In genomic region chr7:99249582-99249911, GRCm38 (mm10) we compare ENCODE assay signal across 8 mouse cellular contexts. TPM values are rescaled to one million over a fixed set of nuclear protein-coding genes. Genes with fewer than 3 reads are reported as not detected.
DNase-seq lines count a peak whose midpoint lies in the region; ATAC-seq lines count a peak whose summit lies in the region.

No protein-coding gene starts in this region.

- H3K4me3 ChIP-seq in heart, embryonic 16.5 days (ENCODE audit: low read length), result peak overlapping the region; percentile 48

- no peak overlapping the region for H3K9ac ChIP-seq in heart, embryonic 16.5 days (ENCODE audit: low read length)

- H3K27ac ChIP-seq in heart, embryonic 16.5 days (ENCODE audit: low read length), result no peak overlapping the region

- no peaks in the 10 kb centered on the region for H3K36me3 ChIP-seq in heart, embryonic 16.5 days (ENCODE audit: control insufficient read depth, insufficient read depth)

- 5% methylated on average over 10 of the region's 10 CpGs for WGBS in heart, embryonic 16.5 days

- H3K9me3 ChIP-seq in heart, embryonic 16.5 days (replicated peaks; ENCODE audit: control insufficient read depth, low read length), result no peaks in the 10 kb centered on the region

- peaks cover 8% of the 10 kb centered on the region; the same call in 1 of the 2 replicates for H3K27me3 ChIP-seq in heart, embryonic 16.5 days (ENCODE audit: control insufficient read depth, insufficient read depth, low read length)

- H3K4me1 ChIP-seq in heart, embryonic 16.5 days (ENCODE audit: control insufficient read depth, insufficient read depth, low read length), result peaks cover 8% of the 10 kb centered on the region

- peak; percentile 87 for ATAC-seq in frontal cortex, adult (ENCODE audit: low TSS enrichment)
- peak; percentile 41; the same call in 1 of the 2 replicates for ATAC-seq in heart, embryonic 16.5 days (replicated peaks; ENCODE audit: extremely low read depth, insufficient read depth, low FRiP score)
- peak; percentile 61 for ATAC-seq in megakaryocyte, adult 5-6 weeks (ENCODE audit: poor library complexity, severe bottlenecking)

- no peak for DNase-seq in frontal cortex, postnatal 25 days (ENCODE audit: low spot score in 2 of 2)
- peak; percentile 73 for DNase-seq in NIH3T3 (ENCODE audit: low read depth)
- peak; percentile 91 for DNase-seq in embryo, embryonic 11 days
- peak; percentile 54 for DNase-seq in kidney, postnatal 14 days
- DNase-seq in right cerebral cortex, postnatal 25 days, result peak; percentile 32

- H3K4me2 ChIP-seq in heart, embryonic 16.5 days (ENCODE audit: low read depth, low read length), result peak overlapping the region; percentile 71

RNA-seq across cellular contexts. Expression of gene Mogat2, which starts 11.1 kb away (rescaled TPM):
- polyA plus RNA-seq in heart, embryonic 16.5 days (2015; fragmentation: Nextera tagmentation; extraction: Ambion mirVana), result 0.64 and 0.95 TPM in 2 replicates
- total RNA-seq in megakaryocyte, adult 5-6 weeks (2015), result 1.6 TPM in 2 replicates
- 1.4 and 3.0 TPM in 2 replicates for total RNA-seq in megakaryocyte, adult 5-6 weeks (2017)

RNA-seq across cellular contexts. Expression of gene Map6, which starts 17.7 kb away (rescaled TPM):
- polyA plus RNA-seq in heart, embryonic 16.5 days (2015; fragmentation: Nextera tagmentation; extraction: Ambion mirVana), result 2.2 and 2.8 TPM in 2 replicates
- 0.07 and 0.25 TPM in 2 replicates for total RNA-seq in megakaryocyte, adult 5-6 weeks (2015)
- 0.22 and 0.94 TPM in 2 replicates for total RNA-seq in megakaryocyte, adult 5-6 weeks (2017)

Comparison
In these comparisons a context has a peak if more than half of its experiments do, and no peak if none do; other contexts are left out.
1. DNase-seq: peak in NIH3T3 (single experiment), embryo, embryonic 11 days (single experiment), kidney, postnatal 14 days (single experiment) and right cerebral cortex, postnatal 25 days (single experiment); none in frontal cortex, postnatal 25 days (0 of 2).
2. Peak in every context shown above with its lines, with median percentiles within 50 percentile points of each other: ATAC-seq.